Mouse (Mus musculus): Measurements from ENCODE around the gene Ptrhd1.

DNA sequence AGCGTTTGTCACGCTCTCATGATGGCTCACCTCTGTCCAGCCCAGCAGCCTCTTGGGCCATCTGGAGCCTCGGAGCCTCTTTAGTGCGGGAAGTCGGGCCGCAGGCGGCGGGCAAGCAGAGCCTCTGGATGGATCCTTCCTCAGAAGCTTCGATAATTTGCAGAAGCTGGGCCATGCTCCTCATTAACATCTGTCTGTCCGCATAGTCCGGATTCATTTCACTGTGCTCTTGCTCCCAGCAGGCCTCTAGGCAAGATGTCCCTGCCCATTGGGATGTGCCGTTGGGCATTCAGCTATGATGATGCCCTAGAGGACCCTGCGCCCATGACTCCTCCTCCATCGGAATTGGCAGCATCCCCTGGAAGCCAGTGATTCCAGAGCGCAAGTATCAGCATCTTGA lies 3.7 kb downstream of the Ptrhd1 start:
- TF ChIP-seq CTCF (IDR thresholded peaks at IDR 0.05; ENCODE audit: borderline replicate concordance, insufficient read depth, low read length) (no peak), POLR2A (IDR thresholded peaks at IDR 0.05; ENCODE audit: low read depth, low read length) (no peak)

All from embryonic fibroblast, embryonic 13.5 days (primary cell).